Mouse (Mus musculus): ENCODE measurements at regions not wholly inside any gene's neighbourhood (a gene's known extent, or its start where the extent isn't known, plus 50 kb on each side); places are given as distances from the start of the nearest gene placed in this dataset.

GRCm38 (mm10) chr1:82106756-82107155 lies 126.2 kb upstream of the Gm9747 start:
- Histone ChIP-seq H3K4me3 (no peak overlapping the region), H3K36me3 (no peaks in the 10 kb centered on the region), H3K9ac (no peak overlapping the region), H3K4me2 (no peak overlapping the region), H3K9me3 (no peaks in the 10 kb centered on the region), H3K27me3 (no peaks in the 10 kb centered on the region), H3K27ac (no peak overlapping the region), H3K4me1 (no peaks in the 10 kb centered on the region)
- 51% methylated on average over 5 of the region's 5 CpGs for WGBS
- ATAC-seq (ENCODE audit: borderline replicate concordance, extremely low read depth, low FRiP score, low TSS enrichment): no peak

GRCm38 (mm10) chr1:82110071-82110635 lies 122.8 kb upstream of the Gm9747 start:
- Histone ChIP-seq H3K4me2 (no peak overlapping the region), H3K4me1 (peaks cover 3% of the 10 kb centered on the region; the same call in 1 of the 2 replicates), H3K27me3 (no peaks in the 10 kb centered on the region), H3K27ac (no peak overlapping the region), H3K36me3 (no peaks in the 10 kb centered on the region), H3K4me3 (no peak overlapping the region), H3K9ac (no peak overlapping the region), H3K9me3 (no peaks in the 10 kb centered on the region)
- ATAC-seq (ENCODE audit: borderline replicate concordance, extremely low read depth, low FRiP score, low TSS enrichment): no peak
- WGBS: 79% methylated on average over 1 of the region's 1 CpGs

GRCm38 (mm10) chr1:82112401-82112800 lies 120.5 kb upstream of the Gm9747 start:
- Histone ChIP-seq H3K36me3 (no peaks in the 10 kb centered on the region), H3K27me3 (no peaks in the 10 kb centered on the region), H3K9me3 (no peaks in the 10 kb centered on the region), H3K4me2 (no peak overlapping the region), H3K4me1 (peaks cover 3% of the 10 kb centered on the region; the same call in 1 of the 2 replicates), H3K4me3 (no peak overlapping the region), H3K27ac (no peak overlapping the region), H3K9ac (no peak overlapping the region)
- 29% methylated on average over 5 of the region's 5 CpGs for WGBS
- ATAC-seq (ENCODE audit: borderline replicate concordance, extremely low read depth, low FRiP score, low TSS enrichment): no peak

GRCm38 (mm10) chr1:82124503-82124902 lies 108.4 kb upstream of the Gm9747 start:
- Histone ChIP-seq H3K4me3 (no peak overlapping the region), H3K9me3 (no peaks in the 10 kb centered on the region), H3K27ac (0 out of 2 replicates have a peak overlapping the region, but pooled peaks have one; percentile 1), H3K4me1 (peaks cover 18% of the 10 kb centered on the region), H3K9ac (no peak overlapping the region), H3K27me3 (no peaks in the 10 kb centered on the region), H3K36me3 (no peaks in the 10 kb centered on the region), H3K4me2 (no peak overlapping the region)
- peak; percentile 56; the same call in 1 of the 2 replicates for ATAC-seq (ENCODE audit: borderline replicate concordance, extremely low read depth, low FRiP score, low TSS enrichment)
- 4% methylated on average over 5 of the region's 5 CpGs for WGBS

GRCm38 (mm10) chr1:82129700-82130275 lies 103.1 kb upstream of the Gm9747 start:
- Histone ChIP-seq H3K4me1 (peaks cover 8% of the 10 kb centered on the region), H3K36me3 (no peaks in the 10 kb centered on the region), H3K27me3 (no peaks in the 10 kb centered on the region), H3K4me3 (no peak overlapping the region), H3K4me2 (no peak overlapping the region), H3K27ac (no peak overlapping the region), H3K9ac (no peak overlapping the region), H3K9me3 (no peaks in the 10 kb centered on the region)
- WGBS: 23% methylated on average over 5 of the region's 5 CpGs
- ATAC-seq (ENCODE audit: borderline replicate concordance, extremely low read depth, low FRiP score, low TSS enrichment): no peak

GRCm38 (mm10) chr1:82132536-82132935 lies 100.4 kb upstream of the Gm9747 start:
- WGBS: 87% methylated on average over 6 of the region's 6 CpGs
- Histone ChIP-seq H3K36me3 (no peaks in the 10 kb centered on the region), H3K9ac (no peak overlapping the region), H3K4me2 (no peak overlapping the region), H3K27me3 (no peaks in the 10 kb centered on the region), H3K9me3 (no peaks in the 10 kb centered on the region), H3K27ac (no peak overlapping the region), H3K4me1 (no peaks in the 10 kb centered on the region), H3K4me3 (no peak overlapping the region)
- ATAC-seq (ENCODE audit: borderline replicate concordance, extremely low read depth, low FRiP score, low TSS enrichment): no peak

GRCm38 (mm10) chr1:82134938-82135337 lies 98.0 kb upstream of the Gm9747 start:
- Histone ChIP-seq H3K9ac (no peak overlapping the region), H3K36me3 (no peaks in the 10 kb centered on the region), H3K4me1 (no peaks in the 10 kb centered on the region), H3K9me3 (no peaks in the 10 kb centered on the region), H3K4me2 (no peak overlapping the region), H3K27me3 (no peaks in the 10 kb centered on the region), H3K27ac (no peak overlapping the region), H3K4me3 (no peak overlapping the region)
- 70% methylated on average over 2 of the region's 2 CpGs for WGBS
- ATAC-seq (ENCODE audit: borderline replicate concordance, extremely low read depth, low FRiP score, low TSS enrichment): no peak

GRCm38 (mm10) chr1:82135761-82136331 lies 97.1 kb upstream of the Gm9747 start:
- Histone ChIP-seq H3K27me3 (no peaks in the 10 kb centered on the region), H3K9me3 (no peaks in the 10 kb centered on the region), H3K4me2 (no peak overlapping the region), H3K9ac (no peak overlapping the region), H3K36me3 (no peaks in the 10 kb centered on the region), H3K4me3 (no peak overlapping the region), H3K27ac (no peak overlapping the region), H3K4me1 (no peaks in the 10 kb centered on the region)
- 38% methylated on average over 8 of the region's 8 CpGs for WGBS
- no peak for ATAC-seq (ENCODE audit: borderline replicate concordance, extremely low read depth, low FRiP score, low TSS enrichment)

GRCm38 (mm10) chr1:82145256-82145655 lies 87.7 kb upstream of the Gm9747 start:
- 91% methylated on average over 2 of the region's 2 CpGs for WGBS
- Histone ChIP-seq H3K9ac (no peak overlapping the region), H3K36me3 (no peaks in the 10 kb centered on the region), H3K27me3 (peaks cover 10% of the 10 kb centered on the region; the same call in 1 of the 2 replicates), H3K9me3 (no peaks in the 10 kb centered on the region), H3K4me3 (no peak overlapping the region), H3K4me2 (no peak overlapping the region), H3K4me1 (peaks cover 1% of the 10 kb centered on the region; the same call in 1 of the 2 replicates), H3K27ac (no peak overlapping the region)
- ATAC-seq (ENCODE audit: borderline replicate concordance, extremely low read depth, low FRiP score, low TSS enrichment): no peak

- Histone ChIP-seq H3K4me2 (no peak overlapping the region), H3K27me3 (peaks cover 6% of the 10 kb centered on the region; the same call in 1 of the 2 replicates), H3K9me3 (no peaks in the 10 kb centered on the region), H3K9ac (no peak overlapping the region), H3K4me1 (peaks cover 11% of the 10 kb centered on the region), H3K36me3 (no peaks in the 10 kb centered on the region), H3K27ac (peak overlapping the region; percentile 10), H3K4me3 (no peak overlapping the region)
- WGBS: 43% methylated on average over 13 of the region's 13 CpGs
- peak; percentile 91; the same call in 1 of the 2 replicates for ATAC-seq (ENCODE audit: borderline replicate concordance, extremely low read depth, low FRiP score, low TSS enrichment)
Observed at GRCm38 (mm10) chr1:82150219-82151128, 82.4 kb upstream of the Gm9747 start.

GRCm38 (mm10) chr1:82155961-82156360 lies 77.0 kb upstream of the Gm9747 start:
- H3K9me3 ChIP-seq: no peaks in the 10 kb centered on the region
- no peak for ATAC-seq (ENCODE audit: borderline replicate concordance, extremely low read depth, low FRiP score, low TSS enrichment)
- no peak overlapping the region for H3K9ac ChIP-seq
- H3K4me1 ChIP-seq: peaks cover 3% of the 10 kb centered on the region
- H3K4me2 ChIP-seq: no peak overlapping the region
- no peak overlapping the region for H3K4me3 ChIP-seq
- H3K36me3 ChIP-seq: no peaks in the 10 kb centered on the region
- no peak overlapping the region for H3K27ac ChIP-seq
- H3K27me3 ChIP-seq: 0 out of 2 replicates have a peak, but pooled peaks cover 3% of the 10 kb centered on the region

Data from lung, embryonic 15.5 days (tissue).